Mouse (Mus musculus) kidney, postnatal 0 days (tissue): ENCODE results near the gene Dyrk3. TPM values are rescaled to one million over a fixed set of nuclear protein-coding genes. Genes with fewer than 3 reads are reported as not detected.

ENCODE experiments used
- ATAC-seq: fragments of 200-750 bp; cut with Nextera tagmentation; replicated peaks from 2 replicates; pipeline ENCODE4 v1.8.0; 2017; ENCODE audit warnings: low read depth, moderate number of reproducible peaks, moderate TSS enrichment, moderate library complexity; ENCODE audit not compliant: low FRiP score
- DNase-seq: peaks from one replicate; pipeline ENCODE4 v3.0.0-alpha.2; 2016; ENCODE audit warnings: low spot score
- H3K27ac ChIP-seq: fragments of 300-500 bp; sonication (generic); 2 replicates; pipeline ENCODE4 v1.5.1; 2014; ENCODE audit warnings: mild to moderate bottlenecking
- H3K27me3 ChIP-seq: fragments of 300-500 bp; sonication (generic); 2 replicates; pipeline ENCODE4 v1.6.1; 2014; ENCODE audit warnings: low read length, mixed read lengths; ENCODE audit not compliant: insufficient read depth
- H3K36me3 ChIP-seq: fragments of 300-500 bp; sonication (generic); 2 replicates; pipeline ENCODE4 v1.6.1; 2014; ENCODE audit warnings: low read length, mixed read lengths; ENCODE audit not compliant: insufficient read depth
- H3K4me1 ChIP-seq: fragments of 300-500 bp; sonication (generic); replicated peaks from 2 replicates; pipeline ENCODE4 v1.6.1; 2014; ENCODE audit warnings: antibody characterized with exemption, low read length, mixed read lengths; ENCODE audit not compliant: insufficient read depth
- H3K4me2 ChIP-seq: fragments of 300-500 bp; sonication (generic); 2 replicates; pipeline ENCODE4 v1.6.1; 2014; ENCODE audit warnings: mild to moderate bottlenecking, low read length, moderate library complexity, mixed read lengths
- H3K4me3 ChIP-seq: fragments of 300-500 bp; sonication (generic); replicated peaks from 2 replicates; pipeline ENCODE4 v1.5.1; 2014; ENCODE audit warnings: low read depth, low read length
- H3K9ac ChIP-seq: fragments of 300-500 bp; sonication (generic); 2 replicates; pipeline ENCODE4 v1.6.1; 2014; ENCODE audit warnings: low read depth, low read length
- H3K9me3 ChIP-seq: fragments of 300-500 bp; sonication (generic); replicated peaks from 2 replicates; pipeline ENCODE4 v1.6.1; 2016; ENCODE audit warnings: low read length, inconsistent platforms, mixed read lengths
- CTCF ChIP-seq: IDR thresholded peaks from 2 replicates; pipeline ENCODE4 v1.5.1; 2016; ENCODE audit warnings: antibody characterized with exemption, low read depth, mild to moderate bottlenecking, moderate library complexity
- WGBS: fragments of 180-500 bp; shearing (Covaris S2); extraction: QIAGEN DNeasy Blood & Tissue Kit; methylation state at CpG from one replicate; pipeline ENCODE4 v1.1.7; 2014; 5-methylcytosine and 5-hydroxymethylcytosine counted together
- polyA plus RNA-seq: library from polyadenylated mRNA; unstranded; fragments of >200 nt; fragmentation: Nextera tagmentation; extraction: Ambion mirVana; gene quantifications from 2 replicates; pipeline ENCODE4 v1.2.1, GENCODE M21; 2015

Dyrk3 gene
- polyA plus RNA-seq, 1 experiment from 2014 or later: 5.2 TPM

- no peak overlapping the region for H3K9ac ChIP-seq
- ATAC-seq (no peak), DNase-seq (peak; percentile 62)
- no peak overlapping the region for H3K4me3 ChIP-seq
- no peak for TF ChIP-seq CTCF
- H3K27me3 ChIP-seq: no peaks in the 10 kb centered on the region
- no peaks in the 10 kb centered on the region for H3K9me3 ChIP-seq
- no peaks in the 10 kb centered on the region for H3K36me3 ChIP-seq
- peak overlapping the region; percentile 75 for H3K27ac ChIP-seq
- peak overlapping the region; percentile 23 for H3K4me2 ChIP-seq
- H3K4me1 ChIP-seq: peaks cover 57% of the 10 kb centered on the region
- WGBS: 47% methylated on average over 5 of the region's 5 CpGs
Measured at GRCm38 (mm10) chr1:131083122-131083521, 55.0 kb downstream of the Dyrk3 start.

- WGBS: 81% methylated on average over 1 of the region's 1 CpGs
- peaks cover 43% of the 10 kb centered on the region for H3K4me1 ChIP-seq
- no peak overlapping the region for H3K4me2 ChIP-seq
- no peaks in the 10 kb centered on the region for H3K27me3 ChIP-seq
- no peak overlapping the region for H3K27ac ChIP-seq
- no peaks in the 10 kb centered on the region for H3K36me3 ChIP-seq
- DNase-seq: no peak
- H3K4me3 ChIP-seq: no peak overlapping the region
- no peak overlapping the region for H3K9ac ChIP-seq
- no peaks in the 10 kb centered on the region for H3K9me3 ChIP-seq
- ATAC-seq: no peak
- TF ChIP-seq CTCF: no peak
Measured at GRCm38 (mm10) chr1:131080686-131081085, 57.5 kb downstream of the Dyrk3 start.

GRCm38 (mm10) chr1:131079762-131080161, 58.4 kb downstream of the Dyrk3 start:
- ATAC-seq: no peak; the same call in 1 of the 2 replicates
- peaks cover 41% of the 10 kb centered on the region for H3K4me1 ChIP-seq
- WGBS: 57% methylated on average over 4 of the region's 4 CpGs

GRCm38 (mm10) chr1:131078761-131079330, 59.3 kb downstream of the Dyrk3 start:
- DNase-seq (peak; percentile 39), ATAC-seq (no peak)
- no peak overlapping the region for H3K4me2 ChIP-seq
- TF ChIP-seq CTCF: no peak
- WGBS: 65% methylated on average over 3 of the region's 3 CpGs
- H3K4me3 ChIP-seq: no peak overlapping the region
- H3K4me1 ChIP-seq: peaks cover 34% of the 10 kb centered on the region
- no peaks in the 10 kb centered on the region for H3K27me3 ChIP-seq
- H3K27ac ChIP-seq: peak overlapping the region; percentile 42; the same call in 1 of the 2 replicates
- H3K9ac ChIP-seq: no peak overlapping the region
- H3K9me3 ChIP-seq: no peaks in the 10 kb centered on the region
- H3K36me3 ChIP-seq: no peaks in the 10 kb centered on the region

More at GRCm38 (mm10) chr1:131079762-131080161, 58.4 kb downstream of the Dyrk3 start:
- DNase-seq: peak; percentile 66
- TF ChIP-seq CTCF: peak; percentile 57; the same call in 1 of the 2 replicates
- Histone ChIP-seq H3K27me3 (no peaks in the 10 kb centered on the region), H3K36me3 (no peaks in the 10 kb centered on the region), H3K9ac (no peak overlapping the region), H3K27ac (no peak overlapping the region), H3K4me3 (no peak overlapping the region), H3K4me2 (no peak overlapping the region), H3K9me3 (no peaks in the 10 kb centered on the region)

Other genes starting within 250 kb of the Dyrk3 start
- not detected in 2 replicates for gene Il20, start 226.9 kb downstream of the Dyrk3 start, polyA plus RNA-seq
- 0.18 TPM in 1 of 2 replicates, not detected in the other for gene Il19, start 198.2 kb downstream of the Dyrk3 start, polyA plus RNA-seq
- gene Il10, start 118.5 kb downstream of the Dyrk3 start, polyA plus RNA-seq: 0.14 TPM in 1 of 2 replicates, not detected in the other
- 50.1 and 55.9 TPM in 2 replicates for gene Mapkapk2, start 40.5 kb downstream of the Dyrk3 start, polyA plus RNA-seq
- gene Eif2d, start 14.8 kb upstream of the Dyrk3 start, polyA plus RNA-seq: 49.1 and 53.0 TPM in 2 replicates
- 3.4 and 3.8 TPM in 2 replicates for gene Rassf5, start 106.9 kb upstream of the Dyrk3 start, polyA plus RNA-seq
- 3.0 TPM in 2 replicates for gene Ikbke, start 141.3 kb upstream of the Dyrk3 start, polyA plus RNA-seq